Mouse (Mus musculus) thymus, adult 2 months (tissue): Measurements from ENCODE around the gene Hal.

Source experiments
- CTCF ChIP-seq: fragments of 200-500 bp; IDR thresholded peaks from 2 replicates; pipeline ENCODE4 v1.5.1; 2012; ENCODE audit warnings: mild to moderate bottlenecking, control low read depth, low read length, moderate library complexity, borderline replicate concordance; ENCODE audit not compliant: control insufficient read depth, poor library complexity, insufficient read depth; ENCODE audit errors: extremely low read depth
- POLR2A ChIP-seq: fragments of 200-500 bp; IDR thresholded peaks from 2 replicates; pipeline ENCODE4 v1.6.1; 2012; ENCODE audit warnings: mild to moderate bottlenecking, low read length, control low read depth, moderate library complexity; ENCODE audit not compliant: control insufficient read depth, poor library complexity, insufficient read depth; ENCODE audit errors: extremely low read depth

DNA sequence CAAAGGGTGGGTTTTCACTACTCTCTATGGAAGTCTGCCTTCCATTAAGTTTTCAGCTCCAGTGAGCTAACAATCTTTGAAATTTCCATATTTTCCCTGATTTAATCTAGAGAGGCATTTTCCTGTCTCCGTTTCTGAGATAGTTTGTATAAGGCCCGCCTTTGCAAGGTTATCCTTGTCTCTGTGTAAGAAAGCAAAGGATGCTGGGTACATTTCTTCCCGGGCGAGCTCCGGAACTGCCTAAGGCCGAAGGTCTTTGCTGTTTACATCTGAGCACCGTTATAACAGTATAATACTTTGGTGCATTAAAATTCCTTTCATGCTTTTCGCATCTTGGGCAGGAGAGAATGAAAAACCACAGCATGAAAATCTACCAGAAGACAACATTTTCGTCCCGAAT, 61.3 kb downstream of the Hal start:
- no peak for TF ChIP-seq CTCF
- TF ChIP-seq POLR2A: no peak
